Mouse (Mus musculus) c-Kit-negative CD71-positive TER-119-positive erythroid progenitor cells, embryonic 14.5 days (primary cell): ENCODE measurements around the gene Otub2.
A peak's percentile ranks its signal among the peaks of the same experiment; 100 is the strongest.

Experiments used
- DNase-seq: peaks from one replicate; pipeline ENCODE4 v3.0.0-alpha.2; 2013; ENCODE audit warnings: low read depth, low spot score

The Otub2 gene

GRCm38 (mm10) chr12:103388505-103389347 lies at the start of gene Otub2:
Gene Otub2 (plus strand): TSS chr12:103388682.
- DNase-seq, result peak; percentile 88

- no peak for DNase-seq
These were observed 47.3 kb upstream of the Otub2 start for GRCm38 (mm10) chr12:103341212-103341611.

DNA sequence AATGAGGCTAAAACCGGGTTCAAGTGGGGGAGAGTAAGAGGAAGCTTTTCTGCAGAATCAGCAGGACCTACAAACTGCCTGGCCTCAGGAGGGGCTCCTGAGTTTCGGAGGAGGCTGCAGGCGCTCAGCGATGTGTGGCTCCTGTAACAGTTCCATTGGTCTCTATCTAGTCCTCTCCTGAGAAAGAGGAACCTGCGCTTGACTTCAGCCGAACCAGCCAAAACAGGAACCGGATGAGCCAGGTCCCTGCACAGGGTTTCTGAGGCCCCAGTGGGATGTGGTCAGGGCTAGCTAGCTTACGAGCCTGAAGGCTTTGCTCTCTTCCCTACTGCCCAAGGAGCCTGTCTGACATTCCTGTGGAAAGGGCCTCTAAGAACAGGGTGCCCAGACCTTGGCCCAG lies 45.0 kb upstream of the Otub2 start:
- DNase-seq, result no peak

DNA sequence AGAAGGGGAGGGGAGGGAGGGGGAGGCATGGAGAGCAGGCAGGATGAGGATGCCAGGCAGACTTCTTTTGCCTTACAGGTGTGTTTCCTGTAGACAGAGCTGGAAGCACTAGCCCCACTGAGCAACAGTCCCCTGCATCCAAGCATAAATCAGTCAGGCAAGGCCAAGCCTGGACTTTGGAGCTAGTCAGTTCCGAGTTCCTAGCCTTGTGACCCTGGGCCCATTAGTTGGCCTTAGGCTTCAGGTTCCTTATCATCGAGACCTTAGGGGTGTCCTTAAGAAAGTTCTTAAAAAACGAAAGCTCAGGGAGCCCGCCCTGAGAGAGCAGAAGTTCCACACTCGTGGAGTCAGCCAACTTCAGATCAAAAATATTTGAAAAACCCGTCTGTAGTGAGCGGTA lies 43.5 kb upstream of the Otub2 start:
- DNase-seq, result no peak

DNA sequence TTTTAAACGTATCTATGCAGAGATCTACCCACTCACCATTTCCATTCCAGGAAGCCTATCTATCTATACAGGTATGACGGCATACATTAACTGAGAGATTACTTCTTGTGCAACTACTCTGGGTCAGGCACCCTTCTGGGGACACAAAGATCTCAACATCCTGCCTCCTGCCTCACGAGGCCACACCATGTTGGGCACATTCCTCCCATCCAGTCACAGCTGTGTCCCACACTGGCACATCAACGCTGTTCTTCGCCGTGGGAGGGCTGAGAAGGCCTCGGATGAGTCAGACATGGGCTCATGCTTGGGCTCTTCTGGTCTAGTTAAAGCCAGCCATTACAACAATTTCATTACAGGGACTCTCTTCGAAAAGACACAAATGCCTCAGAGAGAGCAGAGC lies 41.5 kb upstream of the Otub2 start:
- no peak for DNase-seq

DNA sequence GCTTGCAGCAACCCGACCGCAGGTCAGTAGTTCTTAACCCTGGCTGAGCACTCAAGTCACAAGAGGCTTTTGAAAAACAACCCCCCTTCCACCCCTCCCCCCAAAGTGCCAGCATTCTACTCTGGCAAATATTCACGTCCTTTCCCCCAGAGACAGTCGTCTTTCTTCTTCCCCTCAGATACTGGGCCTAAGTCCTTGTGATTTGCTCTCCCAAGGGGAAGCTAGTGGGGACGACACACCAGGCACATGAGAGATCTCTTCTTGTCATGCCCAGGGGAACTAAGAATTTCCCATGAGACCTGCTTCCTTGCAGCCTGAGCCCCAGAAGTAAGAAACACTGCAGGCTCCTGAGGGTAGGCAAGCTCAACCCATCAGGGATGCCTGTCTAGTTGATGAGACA lies 41.1 kb upstream of the Otub2 start:
- no peak for DNase-seq

DNA sequence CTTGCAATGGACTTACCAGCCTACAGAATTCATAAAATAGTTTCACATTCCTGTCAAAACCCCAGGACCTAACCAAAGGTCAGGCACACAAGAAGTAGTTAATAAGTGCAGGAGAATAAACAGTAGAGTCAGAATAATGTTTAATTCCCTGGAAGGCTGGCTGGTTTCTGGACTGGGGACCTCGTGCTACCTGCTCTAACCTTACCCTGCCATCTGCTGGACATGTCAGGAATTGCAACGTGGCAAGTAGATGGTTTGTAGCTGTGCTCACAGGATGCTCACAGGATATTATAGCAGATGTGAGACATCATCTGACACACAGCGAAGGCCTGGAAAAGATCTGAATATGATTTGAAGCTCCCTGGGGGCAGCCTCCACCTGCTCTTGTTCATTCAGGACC lies 40.0 kb upstream of the Otub2 start:
- peak; percentile 49 for DNase-seq

DNA sequence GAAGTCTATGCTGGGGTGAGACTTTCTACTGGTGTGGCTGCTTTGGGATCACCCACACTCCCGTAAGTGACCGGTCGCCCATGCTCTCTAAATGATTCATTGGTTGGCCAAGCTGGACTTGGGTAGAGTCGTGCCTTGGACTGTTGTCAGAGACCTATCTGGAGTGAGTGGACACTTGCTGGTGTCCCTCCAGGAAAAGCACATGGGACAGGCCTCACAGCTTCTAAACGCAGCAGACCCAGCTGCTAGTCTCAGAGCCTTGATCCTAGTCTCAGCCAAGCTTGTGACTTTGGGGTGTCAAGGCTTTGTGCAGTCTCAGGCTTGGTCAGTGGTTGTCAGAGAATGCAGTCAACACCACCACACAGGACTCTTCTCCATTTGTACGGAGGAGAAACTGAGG lies 35.7 kb upstream of the Otub2 start:
- no peak for DNase-seq

- no peak for DNase-seq
These were observed 34.9 kb upstream of the Otub2 start for GRCm38 (mm10) chr12:103353538-103353937.

- DNase-seq, result no peak
These were observed 32.6 kb upstream of the Otub2 start, which contains the start of gene Asb2 for GRCm38 (mm10) chr12:103355746-103356414. Gene Asb2 (minus strand): TSS chr12:103356001.

DNA sequence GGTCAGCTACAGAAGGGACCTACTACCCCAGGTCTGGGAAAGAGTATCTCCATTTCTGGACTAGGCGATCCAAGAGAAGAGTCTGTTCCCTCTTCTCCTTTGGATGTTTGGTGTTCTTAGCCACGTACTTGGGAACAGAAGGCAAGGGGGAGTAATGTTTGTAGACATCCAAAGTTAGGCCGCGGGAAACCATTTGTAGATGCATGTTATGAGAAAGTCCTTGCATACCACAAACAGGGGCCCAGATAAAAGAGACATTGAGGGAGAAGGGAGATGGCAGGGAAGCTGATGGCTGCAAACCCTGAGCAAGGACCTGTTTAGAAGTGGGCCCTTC lies 32.1 kb upstream of the Otub2 start:
- no peak for DNase-seq

DNA sequence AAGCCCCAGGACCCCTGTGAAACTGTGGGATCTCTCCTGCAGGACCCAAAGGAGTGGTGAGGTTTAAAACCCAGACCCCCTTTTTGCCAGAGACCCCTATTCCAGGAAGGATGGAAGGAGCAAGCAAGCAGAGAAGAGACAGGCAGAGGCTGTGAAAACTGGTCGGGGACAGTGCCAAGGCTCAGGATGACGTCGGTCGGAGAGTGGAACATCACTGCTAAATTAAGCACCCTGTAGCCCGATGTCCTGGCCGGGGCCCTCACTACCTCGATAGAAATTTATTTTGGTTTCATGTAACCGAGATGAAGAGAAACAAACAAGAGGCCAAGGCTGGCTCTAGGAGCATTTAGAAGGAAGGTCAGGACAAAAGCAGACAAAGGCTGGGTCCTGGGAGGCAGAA lies 30.3 kb upstream of the Otub2 start:
- DNase-seq, result no peak

- no peak for DNase-seq
These were observed 29.3 kb upstream of the Otub2 start for GRCm38 (mm10) chr12:103358951-103359801.

- DNase-seq, result no peak
These were observed 27.7 kb upstream of the Otub2 start for GRCm38 (mm10) chr12:103360812-103361211.

GRCm38 (mm10) chr12:103361539-103362307 lies 26.8 kb upstream of the Otub2 start:
- no peak for DNase-seq

- no peak for DNase-seq
These were observed 26.1 kb upstream of the Otub2 start for GRCm38 (mm10) chr12:103362336-103362735.

GRCm38 (mm10) chr12:103367171-103367570 lies 21.3 kb upstream of the Otub2 start:
- no peak for DNase-seq

DNA sequence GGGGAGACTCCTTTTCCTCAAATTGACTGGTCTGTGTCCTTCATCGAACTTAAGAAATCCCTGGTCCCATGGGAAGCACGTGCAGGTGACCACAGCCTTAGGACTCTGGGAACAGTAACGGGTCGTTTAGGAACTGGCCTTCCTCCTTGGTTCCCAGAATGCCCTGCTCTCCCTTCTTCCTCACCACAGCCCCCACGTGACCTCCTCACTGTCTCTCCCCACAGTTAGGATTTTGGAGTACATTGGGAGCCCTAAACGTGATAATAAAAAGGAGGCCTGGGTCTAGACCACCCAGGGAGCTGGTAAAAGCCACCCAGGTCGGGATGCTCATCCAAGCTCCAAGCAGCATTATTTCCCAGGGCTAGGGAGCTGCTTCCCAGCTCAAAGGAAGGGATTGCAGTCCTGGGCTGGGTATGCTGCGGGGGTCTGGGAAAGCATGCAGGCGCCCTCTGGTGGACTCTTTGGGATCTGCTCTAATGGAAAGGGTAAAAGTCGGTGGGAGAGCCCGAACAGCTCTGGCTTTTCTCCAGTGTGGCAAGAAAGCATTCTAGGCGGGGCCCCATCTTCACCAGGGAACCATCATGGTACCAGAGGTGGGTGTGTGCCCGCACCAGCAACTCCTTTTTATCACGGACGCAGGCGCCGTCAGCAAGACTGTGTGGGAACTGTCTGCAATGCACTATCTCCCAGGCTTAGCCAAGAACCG lies 20.7 kb upstream of the Otub2 start:
- DNase-seq, result no peak

DNA sequence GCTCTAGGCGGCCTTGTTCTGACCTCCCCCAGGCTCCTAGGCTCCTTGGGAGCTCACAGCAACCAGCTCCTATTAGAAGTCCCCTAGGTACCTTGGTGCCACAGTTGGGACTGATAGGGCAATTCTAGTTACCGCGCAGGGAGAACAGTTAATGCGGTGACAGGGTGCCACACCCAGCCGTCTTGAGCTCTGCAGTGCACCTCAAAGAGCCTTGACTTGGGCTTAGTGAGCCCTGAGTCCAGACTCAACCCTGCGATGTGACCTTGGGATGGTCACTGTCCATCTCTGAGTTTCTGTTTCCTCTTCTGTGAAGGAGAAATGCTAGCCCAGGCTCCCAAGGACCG lies 20.2 kb upstream of the Otub2 start:
- no peak for DNase-seq

DNA sequence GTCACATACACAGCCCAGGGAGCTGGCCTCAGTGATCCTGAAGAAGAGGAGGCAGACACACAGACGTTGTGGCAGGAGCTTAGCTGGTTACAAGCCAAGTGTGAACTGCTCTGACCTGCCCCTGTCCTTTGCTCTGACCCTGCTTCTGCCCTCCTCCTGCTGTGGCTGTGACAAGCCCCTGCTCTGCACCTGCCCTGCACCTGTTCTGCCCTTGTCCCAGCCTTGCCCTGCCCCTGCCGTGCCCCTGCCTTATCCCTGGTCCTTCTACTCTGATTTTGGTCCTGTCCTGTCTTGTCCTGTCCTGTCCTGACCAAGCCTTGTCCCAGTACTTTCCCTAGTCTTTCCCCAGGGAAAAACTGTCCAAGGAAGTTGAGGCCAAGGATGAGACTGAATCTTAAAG lies 19.7 kb upstream of the Otub2 start:
- no peak for DNase-seq

DNA sequence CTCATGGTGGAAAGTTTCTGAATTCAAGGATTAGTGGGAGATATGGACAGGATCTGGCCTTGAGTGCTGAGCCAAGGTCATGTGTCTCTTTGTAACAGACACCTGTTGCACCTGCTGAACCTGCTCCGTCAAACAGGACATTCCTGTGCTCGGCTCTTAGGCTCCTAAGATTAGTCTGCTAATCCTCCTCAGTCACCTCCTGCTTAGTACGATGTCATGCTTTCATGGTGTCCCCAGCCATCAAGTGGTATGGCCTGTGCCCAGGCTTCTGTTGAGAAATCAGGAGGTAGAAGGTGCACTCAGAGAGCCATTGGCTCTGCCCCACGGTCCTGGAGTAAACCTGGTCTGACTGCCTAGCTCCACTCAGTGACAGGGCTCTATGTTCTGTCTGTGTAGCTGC lies 17.6 kb upstream of the Otub2 start:
- DNase-seq, result no peak
